Mouse (Mus musculus) CD4-positive, CD25-positive, alpha-beta regulatory T cell (primary cell): ENCODE measurements around the gene 1700013G24Rik. TPM values are rescaled to one million over a fixed set of nuclear protein-coding genes. Genes with fewer than 3 reads are reported as not detected.

Source experiments
- polyA plus RNA-seq: library from polyadenylated mRNA; unstranded; fragments of 100-300 nt; shearing (Covaris generic); gene quantifications from one replicate; pipeline ENCODE4 v1.2.1, GENCODE M21; 2017

1700013G24Rik gene
- not detected for polyA plus RNA-seq

DNA sequence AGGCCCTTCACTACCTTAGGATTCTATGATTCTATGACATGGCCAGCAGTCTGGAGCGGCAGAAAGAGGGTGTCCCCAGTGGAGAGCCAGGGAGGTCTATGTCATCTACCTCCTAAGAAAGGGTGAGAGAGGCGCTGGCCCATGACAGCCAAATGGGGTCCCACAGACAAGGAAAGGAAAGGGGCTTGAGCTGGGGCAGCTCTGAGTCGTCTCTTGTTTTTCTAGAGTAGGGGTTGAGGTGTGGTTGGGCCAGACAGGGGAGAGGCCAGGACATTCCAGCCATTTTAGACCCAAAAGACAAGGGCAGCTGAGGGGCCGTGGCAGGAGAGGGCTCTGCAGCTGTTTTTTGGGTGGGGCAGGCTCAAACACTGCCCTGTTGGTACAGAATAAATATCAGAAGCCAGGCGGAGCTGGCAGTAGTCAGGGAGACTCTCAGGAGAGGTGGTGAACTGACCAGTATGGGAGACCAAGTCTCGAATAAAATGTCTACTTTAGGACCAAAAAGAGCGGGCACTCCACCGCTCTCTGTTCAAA lies at the start of gene 1700013G24Rik:
Gene 1700013G24Rik (plus strand): TSS at position 51 of the 534 bp plus-strand sequence.

DNA sequence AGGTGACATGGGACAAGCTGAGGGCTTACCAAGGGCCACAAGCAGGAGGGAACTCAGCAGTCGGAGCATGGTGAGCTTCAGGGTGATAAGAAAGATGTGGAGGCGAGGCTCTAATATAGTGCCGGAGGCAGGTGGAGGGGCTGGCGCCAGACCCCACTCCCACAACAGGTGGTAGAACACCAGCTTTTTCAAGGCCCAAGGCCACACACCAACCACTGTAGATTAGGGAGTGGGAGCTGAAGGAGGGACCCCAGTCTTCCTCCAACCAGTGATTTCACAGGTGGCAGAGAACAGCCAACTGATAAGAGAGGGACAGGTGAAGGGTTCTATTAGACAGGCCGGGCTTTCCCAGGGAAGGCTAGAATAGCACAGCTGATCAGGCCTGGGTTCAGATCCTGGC lies 43.4 kb upstream of the 1700013G24Rik start, which contains the start of gene Cela3a:
Gene Cela3a (minus strand): TSS at position 101 of the 400 bp plus-strand sequence.

DNA sequence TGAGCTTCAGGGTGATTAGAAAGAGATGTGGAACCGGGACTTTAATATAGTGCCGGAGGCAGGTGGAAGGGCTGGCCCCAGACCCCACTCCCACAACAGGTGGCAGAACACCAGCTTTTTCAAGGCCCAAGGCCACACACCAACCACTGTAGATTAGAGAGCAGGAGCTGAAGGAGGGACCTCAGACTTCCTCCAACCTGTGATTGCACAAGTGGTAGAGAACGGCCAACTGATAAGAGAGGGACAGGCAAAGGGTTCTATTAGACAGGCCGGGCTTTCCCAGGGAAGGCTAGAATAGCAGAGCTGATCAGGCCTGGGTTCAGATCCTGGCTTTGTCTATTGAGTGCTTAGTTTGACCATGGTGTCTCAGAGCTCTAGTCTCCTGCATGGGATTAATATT lies 22.6 kb upstream of the 1700013G24Rik start, which contains the start of gene Cela3b:
Gene Cela3b (minus strand): TSS at position 39 of the 400 bp plus-strand sequence.

DNA sequence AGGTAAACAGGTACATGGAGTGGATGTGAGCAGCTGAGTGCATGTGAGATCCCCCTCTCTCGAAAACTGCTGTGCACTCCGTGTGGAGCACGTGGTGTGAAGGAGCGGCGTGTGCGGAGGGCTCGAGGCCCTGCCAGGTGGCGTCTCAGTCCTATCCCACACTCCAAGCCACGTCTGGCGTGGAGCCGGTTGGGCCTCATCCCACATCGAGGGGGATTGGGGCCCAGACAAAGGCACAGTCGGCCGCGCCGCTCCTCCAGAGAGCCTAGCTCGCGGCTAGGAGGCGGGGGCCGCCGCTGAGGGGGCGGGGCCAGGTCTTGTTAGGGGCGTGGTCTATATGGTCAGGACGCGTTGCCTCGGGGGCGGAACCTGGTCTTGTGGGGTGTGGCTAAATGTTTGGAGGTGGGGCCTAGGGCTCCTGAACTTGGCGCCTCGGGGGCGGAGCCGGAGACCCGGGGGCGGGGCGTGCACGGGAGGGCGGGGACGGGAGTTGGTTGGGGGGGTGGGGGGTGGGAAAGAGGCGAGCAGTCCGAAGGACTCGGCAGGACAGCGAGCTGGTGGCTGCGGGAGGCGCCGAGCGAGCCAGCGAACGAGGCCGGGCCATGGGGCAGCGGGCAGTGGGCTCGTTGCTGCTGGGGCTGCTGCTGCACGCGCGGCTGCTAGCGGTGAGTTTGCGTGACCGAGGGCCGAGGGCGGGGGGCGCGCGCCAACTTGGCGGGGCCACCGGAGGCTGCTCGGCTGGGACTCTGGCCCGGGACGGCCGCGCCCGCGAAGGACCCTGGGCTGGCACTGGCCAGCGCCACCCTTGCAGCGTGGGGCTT lies 15.4 kb downstream of the 1700013G24Rik start, which contains the start of gene Hspg2:
Gene Hspg2 (plus strand): TSS at position 510 of the 821 bp plus-strand sequence.

Other genes with a start within 250 kb of the 1700013G24Rik start
- 0.39 TPM for gene Wnt4, start 175.8 kb upstream of the 1700013G24Rik start, polyA plus RNA-seq
- gene Cdc42, start 95.6 kb upstream of the 1700013G24Rik start, polyA plus RNA-seq = 771 TPM
- not detected for gene Cela3a, start 43.5 kb upstream of the 1700013G24Rik start, polyA plus RNA-seq
- not detected for gene Cela3b, start 22.7 kb upstream of the 1700013G24Rik start, polyA plus RNA-seq
- 0.02 TPM for gene Hspg2, start 15.5 kb downstream of the 1700013G24Rik start, polyA plus RNA-seq
- gene Ldlrad2, start 121.3 kb downstream of the 1700013G24Rik start, polyA plus RNA-seq = not detected
- 106 TPM for gene Usp48, start 140.5 kb downstream of the 1700013G24Rik start, polyA plus RNA-seq
- gene Rap1gap, start 211.4 kb downstream of the 1700013G24Rik start, polyA plus RNA-seq = 1.3 TPM